In genomic region chr2:30801067-30801852, GRCm38 (mm10) we compare ENCODE assay signal across 7 mouse cellular contexts. TPM values are rescaled to one million over a fixed set of nuclear protein-coding genes. Genes with fewer than 3 reads are reported as not detected.
DNase-seq lines count a peak whose midpoint lies in the region; ATAC-seq lines count a peak whose summit lies in the region.

No protein-coding gene starts in this region.

- H3K4me3 ChIP-seq in heart, embryonic 12.5 days = peak overlapping the region; percentile 52
- peak overlapping the region; percentile 43 for H3K4me3 ChIP-seq in midbrain, embryonic 11.5 days (ENCODE audit: low read depth, low read length)

- peak; percentile 63 for ATAC-seq in common myeloid progenitor, adult 5-6 weeks (replicated peaks; ENCODE audit: low read depth, poor library complexity, severe bottlenecking)
- ATAC-seq in heart, embryonic 12.5 days (ENCODE audit: insufficient number of reproducible peaks, low FRiP score) = peak; percentile 40; the same call in 1 of the 2 replicates
- ATAC-seq in midbrain, embryonic 11.5 days (ENCODE audit: low FRiP score) = peak; percentile 54

- under 1% methylated on average over 77 of the region's 77 CpGs for WGBS in heart, embryonic 12.5 days
- WGBS in midbrain, embryonic 11.5 days = 1% methylated on average over 76 of the region's 77 CpGs

- no peaks in the 10 kb centered on the region for H3K9me3 ChIP-seq in heart, embryonic 12.5 days (replicated peaks)
- no peaks in the 10 kb centered on the region for H3K9me3 ChIP-seq in midbrain, embryonic 11.5 days (ENCODE audit: control insufficient read depth, low read length)

- peak overlapping the region; percentile 73 for H3K9ac ChIP-seq in heart, embryonic 12.5 days
- peak overlapping the region; percentile 71 for H3K9ac ChIP-seq in midbrain, embryonic 11.5 days (ENCODE audit: low read length)

- peaks cover 18% of the 10 kb centered on the region for H3K4me1 ChIP-seq in heart, embryonic 12.5 days (replicated peaks)
- peaks cover 18% of the 10 kb centered on the region for H3K4me1 ChIP-seq in midbrain, embryonic 11.5 days (ENCODE audit: control insufficient read depth, insufficient read depth, low read length)

- no peaks in the 10 kb centered on the region for H3K36me3 ChIP-seq in heart, embryonic 12.5 days
- H3K36me3 ChIP-seq in midbrain, embryonic 11.5 days (ENCODE audit: control insufficient read depth, insufficient read depth, low read length) = no peaks in the 10 kb centered on the region

- peak overlapping the region; percentile 96 for H3K4me2 ChIP-seq in heart, embryonic 12.5 days
- peak overlapping the region; percentile 88 for H3K4me2 ChIP-seq in midbrain, embryonic 11.5 days

- no peak overlapping the region for H3K27ac ChIP-seq in heart, embryonic 12.5 days (ENCODE audit: poor library complexity, severe bottlenecking)
- no peak overlapping the region for H3K27ac ChIP-seq in midbrain, embryonic 11.5 days (ENCODE audit: low read depth, low read length)

- DNase-seq in right cerebral cortex, postnatal 25 days = peak; percentile 35
- no peak for DNase-seq in right cerebral cortex, postnatal 14 days
- peak; percentile 64 for DNase-seq in kidney, postnatal 10 days
- DNase-seq in midbrain, embryonic 11.5 days (ENCODE audit: low spot score, missing footprints) = peak; percentile 96
- DNase-seq in thymus, postnatal 4 days = peak; percentile 62

- H3K27me3 ChIP-seq in heart, embryonic 12.5 days (replicated peaks) = peaks cover 62% of the 10 kb centered on the region
- peaks cover 29% of the 10 kb centered on the region for H3K27me3 ChIP-seq in midbrain, embryonic 11.5 days (ENCODE audit: control insufficient read depth, insufficient read depth, low read length)

RNA-seq across cellular contexts. Expression of gene 1700001O22Rik, which starts 2.2 kb away (rescaled TPM):
- total RNA-seq in common myeloid progenitor, adult 5-6 weeks (2017) = not detected in 2 replicates
- polyA plus RNA-seq in heart, embryonic 12.5 days (2016; fragmentation: Nextera tagmentation; extraction: Ambion mirVana) = 1.0 and 2.2 TPM in 2 replicates
- 1.5 and 2.5 TPM in 2 replicates for polyA plus RNA-seq in midbrain, embryonic 11.5 days (2014; fragmentation: Nextera tagmentation; extraction: Ambion mirVana)

RNA-seq across cellular contexts. Expression of gene Ntmt1, which starts 6.4 kb away (rescaled TPM):
- total RNA-seq in common myeloid progenitor, adult 5-6 weeks (2017) = 16.4 and 26.9 TPM in 2 replicates
- polyA plus RNA-seq in heart, embryonic 12.5 days (2016; fragmentation: Nextera tagmentation; extraction: Ambion mirVana) = 77.2 and 78.8 TPM in 2 replicates
- polyA plus RNA-seq in midbrain, embryonic 11.5 days (2014; fragmentation: Nextera tagmentation; extraction: Ambion mirVana) = 98.7 and 107 TPM in 2 replicates

RNA-seq across cellular contexts. Expression of gene Asb6, which starts 28.9 kb away (rescaled TPM):
- 13.7 and 17.5 TPM in 2 replicates for total RNA-seq in common myeloid progenitor, adult 5-6 weeks (2017)
- 24.2 and 25.5 TPM in 2 replicates for polyA plus RNA-seq in heart, embryonic 12.5 days (2016; fragmentation: Nextera tagmentation; extraction: Ambion mirVana)
- polyA plus RNA-seq in midbrain, embryonic 11.5 days (2014; fragmentation: Nextera tagmentation; extraction: Ambion mirVana) = 23.0 and 31.0 TPM in 2 replicates

RNA-seq across cellular contexts. Expression of gene Prrx2, which starts 33.5 kb away (rescaled TPM):
- total RNA-seq in common myeloid progenitor, adult 5-6 weeks (2017) = not detected in 2 replicates
- polyA plus RNA-seq in heart, embryonic 12.5 days (2016; fragmentation: Nextera tagmentation; extraction: Ambion mirVana) = 58.8 and 63.9 TPM in 2 replicates
- 20.1 and 24.4 TPM in 2 replicates for polyA plus RNA-seq in midbrain, embryonic 11.5 days (2014; fragmentation: Nextera tagmentation; extraction: Ambion mirVana)
